Mouse (Mus musculus): ENCODE results near the gene Eif3k.

GRCm38 (mm10) chr7:29007224-29008101 lies 25.8 kb upstream of the Eif3k start:
- no peak for TF ChIP-seq CTCF (conservative IDR thresholded peaks at IDR 0.05; ENCODE audit: insufficient read depth, insufficient read length, low read depth, low read length)
- no peak for TF ChIP-seq POLR2A (IDR thresholded peaks at IDR 0.05; ENCODE audit: low read depth, low read length)

Measured in kidney, adult 2 months (tissue).